Mouse (Mus musculus): ENCODE data around the gene Alkbh3. TPM values are rescaled to one million over a fixed set of nuclear protein-coding genes. Genes with fewer than 3 reads are reported as not detected.

Alkbh3 gene
- polyA plus RNA-seq (2014; fragmentation: Illumina TruSeq; extraction: RNeasy Lipid Tissue Mini Kit (QIAGEN cat#74804); ENCODE audit: low read depth, low replicate concordance), result 13.3 TPM

GRCm38 (mm10) chr2:94010335-94011291, at the start of gene Alkbh3:
Gene Alkbh3 (minus strand): TSS chr2:94010807.

GRCm38 (mm10) chr2:93996254-93996653, 14.4 kb downstream of the Alkbh3 start, which contains the start of gene Gm27027:
Gene Gm27027 (minus strand): TSS chr2:93996354.

GRCm38 (mm10) chr2:93956908-93957784, 53.5 kb downstream of the Alkbh3 start, which contains the start of gene Gm13889:
Gene Gm13889 (minus strand): TSS chr2:93957201.

Other genes starting within 250 kb of the Alkbh3 start
- 22.7 TPM for gene Ext2, start 188.2 kb downstream of the Alkbh3 start, polyA plus RNA-seq (2014; fragmentation: Illumina TruSeq; extraction: RNeasy Lipid Tissue Mini Kit (QIAGEN cat#74804); ENCODE audit: low read depth, low replicate concordance)
- gene Accs, start 160.9 kb downstream of the Alkbh3 start, polyA plus RNA-seq (2014; fragmentation: Illumina TruSeq; extraction: RNeasy Lipid Tissue Mini Kit (QIAGEN cat#74804); ENCODE audit: low read depth, low replicate concordance), result 5.4 TPM
- not detected for gene Accsl, start 141.7 kb downstream of the Alkbh3 start, polyA plus RNA-seq (2014; fragmentation: Illumina TruSeq; extraction: RNeasy Lipid Tissue Mini Kit (QIAGEN cat#74804); ENCODE audit: low read depth, low replicate concordance)
- not detected for gene Gm13889, start 53.6 kb downstream of the Alkbh3 start, polyA plus RNA-seq (2014; fragmentation: Illumina TruSeq; extraction: RNeasy Lipid Tissue Mini Kit (QIAGEN cat#74804); ENCODE audit: low read depth, low replicate concordance)
- not detected for gene Gm27027, start 14.5 kb downstream of the Alkbh3 start, polyA plus RNA-seq (2014; fragmentation: Illumina TruSeq; extraction: RNeasy Lipid Tissue Mini Kit (QIAGEN cat#74804); ENCODE audit: low read depth, low replicate concordance)
- 291 TPM for gene Hsd17b12, start 147.2 kb upstream of the Alkbh3 start, polyA plus RNA-seq (2014; fragmentation: Illumina TruSeq; extraction: RNeasy Lipid Tissue Mini Kit (QIAGEN cat#74804); ENCODE audit: low read depth, low replicate concordance)